Mouse (Mus musculus) T-helper 17 cell (primary cell): ENCODE data around the gene Dock9.

ENCODE experiments used
- in situ Hi-C, 2 experiments: fragments of 300-600 bp; cut with MboI, MseI; formaldehyde crosslinking; loops; 1 replicate in 1 of 2; 2 replicates in 1 of 2; pipeline ENCODE4 v1.15.1; 2025; ENCODE audit warnings: high pct_unique_total_duplicates in 2 of 2

The Dock9 gene

GRCm38 (mm10) chr14:121663913-121664312, 133.7 kb downstream of the Dock9 start:
- in situ Hi-C loops: no loop called here

GRCm38 (mm10) chr14:121660918-121661317, 136.7 kb downstream of the Dock9 start:
- in situ Hi-C loops: no loop called here

- in situ Hi-C loops: no loop called here
Measured at GRCm38 (mm10) chr14:121660167-121660894, 137.3 kb downstream of the Dock9 start.

GRCm38 (mm10) chr14:121659061-121659824, 138.4 kb downstream of the Dock9 start:
- in situ Hi-C loops: no loop called here

- in situ Hi-C loops: no loop called here
Measured at GRCm38 (mm10) chr14:121658537-121658936, 139.1 kb downstream of the Dock9 start.

- in situ Hi-C loops: no loop called here
Measured at GRCm38 (mm10) chr14:121657633-121658032, 140.0 kb downstream of the Dock9 start.

GRCm38 (mm10) chr14:121656912-121657311, 140.7 kb downstream of the Dock9 start:
- in situ Hi-C loops: no loop called here

GRCm38 (mm10) chr14:121654977-121655376, 142.7 kb downstream of the Dock9 start:
- in situ Hi-C loops: no loop called here

- in situ Hi-C loops: no loop called here
Measured at GRCm38 (mm10) chr14:121654416-121654967, 143.1 kb downstream of the Dock9 start.

- in situ Hi-C loops: no loop called here
Measured at GRCm38 (mm10) chr14:121653717-121654116, 143.9 kb downstream of the Dock9 start.

GRCm38 (mm10) chr14:121653241-121653640, 144.4 kb downstream of the Dock9 start:
- in situ Hi-C loops: no loop called here

- in situ Hi-C loops: no loop called here
Measured at GRCm38 (mm10) chr14:121648581-121649060, 149.0 kb downstream of the Dock9 start.

GRCm38 (mm10) chr14:121647693-121648092, 149.9 kb downstream of the Dock9 start:
- in situ Hi-C loops: no loop called here

GRCm38 (mm10) chr14:121646617-121647016, 151.0 kb downstream of the Dock9 start:
- in situ Hi-C loops: no loop called here

- in situ Hi-C loops: no loop called here
Measured at GRCm38 (mm10) chr14:121644302-121644701, 153.3 kb downstream of the Dock9 start.

- in situ Hi-C loops: no loop called here
Measured at GRCm38 (mm10) chr14:121641271-121641670, 156.4 kb downstream of the Dock9 start.

GRCm38 (mm10) chr14:121636935-121637510, 160.6 kb downstream of the Dock9 start:
- in situ Hi-C loops: no loop called here

- in situ Hi-C loops: no loop called here
Measured at GRCm38 (mm10) chr14:121634736-121635430, 162.8 kb downstream of the Dock9 start.

GRCm38 (mm10) chr14:121634093-121634735, 163.4 kb downstream of the Dock9 start:
- in situ Hi-C loops: no loop called here

GRCm38 (mm10) chr14:121631934-121632333, 165.7 kb downstream of the Dock9 start:
- in situ Hi-C loops: no loop called here

GRCm38 (mm10) chr14:121626741-121627140, 170.9 kb downstream of the Dock9 start:
- in situ Hi-C loops: no loop called here
